In the genomic region with DNA sequence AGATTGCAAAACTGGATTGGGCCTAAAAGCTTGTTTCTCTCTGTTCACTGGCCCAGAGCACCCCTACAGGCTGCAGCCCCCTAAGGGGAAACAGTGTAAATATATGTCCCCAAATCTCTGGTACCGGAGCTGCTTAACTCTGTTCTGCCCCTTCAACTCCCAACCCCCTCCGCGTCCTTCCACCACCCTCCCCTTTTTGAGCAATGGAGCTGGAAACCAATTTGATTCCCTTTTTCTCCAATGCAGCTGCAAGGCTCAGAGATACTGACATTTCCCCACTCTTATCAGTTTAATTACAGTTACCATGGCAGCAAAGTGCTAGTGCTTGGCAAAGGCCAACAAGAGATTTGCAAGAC, we compare ENCODE assay signal across 8 mouse cellular contexts.
DNase-seq lines count a peak whose midpoint lies in the region.

No protein-coding gene starts in this region.

- peaks cover 7% of the 10 kb centered on the region; the same call in 1 of the 2 replicates for H3K36me3 ChIP-seq in forebrain, embryonic 10.5 days (replicated peaks)

- peaks cover 80% of the 10 kb centered on the region for H3K4me1 ChIP-seq in forebrain, embryonic 10.5 days

- peak overlapping the region; percentile 92 for H3K27ac ChIP-seq in forebrain, embryonic 10.5 days

- DNase-seq in left cerebral cortex, postnatal 4 days, result peak; percentile 24
- DNase-seq in left cerebral cortex, adult 9 months (ENCODE audit: low spot score in 2 of 2), result no peak
- peak; percentile 52 for DNase-seq in forebrain, embryonic 10.5 days (ENCODE audit: extremely low spot score, low spot score)
- DNase-seq in layer of hippocampus, postnatal 10 days (ENCODE audit: low spot score in 2 of 2), result peak; percentile 50 to 60
- DNase-seq in retina, embryonic 14.5 days (ENCODE audit: low spot score), result peak; percentile 52
- no peak for DNase-seq in testis, postnatal 14 days (ENCODE audit: low spot score)
- no peak for DNase-seq in kidney, adult 18-20 months
- DNase-seq in gastrocnemius, postnatal 14 days, result no peak

- 2% methylated on average over 3 of the region's 3 CpGs for WGBS in forebrain, embryonic 10.5 days

- H3K27me3 ChIP-seq in forebrain, embryonic 10.5 days (ENCODE audit: poor library complexity, severe bottlenecking), result peaks cover 12% of the 10 kb centered on the region

- H3K9me3 ChIP-seq in forebrain, embryonic 10.5 days, result no peaks in the 10 kb centered on the region

- intact Hi-C loops in left cerebral cortex, postnatal 4 days (cut with DNase I), result loop anchor here (10.0 kb wide), 1 partner anchor 436 kb away; no protein-coding TSS in a partner anchor
- intact Hi-C loops in gastrocnemius, postnatal 14 days (cut with DNase I; ENCODE audit: low total_unique reads), result no loop called here

- H3K4me3 ChIP-seq in forebrain, embryonic 10.5 days, result peak overlapping the region; percentile 60

Comparison
In these comparisons a context has a peak if more than half of its experiments do, and no peak if none do; other contexts are left out.
1. DNase-seq: peak in left cerebral cortex, postnatal 4 days (single experiment), forebrain, embryonic 10.5 days (single experiment), layer of hippocampus, postnatal 10 days (2 of 2) and retina, embryonic 14.5 days (single experiment); none in left cerebral cortex, adult 9 months (0 of 2), testis, postnatal 14 days (single experiment), kidney, adult 18-20 months (single experiment) and gastrocnemius, postnatal 14 days (single experiment).